Mouse (Mus musculus): Measurements from ENCODE around the gene Smarcal1. TPM values are rescaled to one million over a fixed set of nuclear protein-coding genes. Genes with fewer than 3 reads are reported as not detected.

Smarcal1 gene
- polyA plus RNA-seq, 1 experiment from 2014 or later, result 20.0 TPM

DNA sequence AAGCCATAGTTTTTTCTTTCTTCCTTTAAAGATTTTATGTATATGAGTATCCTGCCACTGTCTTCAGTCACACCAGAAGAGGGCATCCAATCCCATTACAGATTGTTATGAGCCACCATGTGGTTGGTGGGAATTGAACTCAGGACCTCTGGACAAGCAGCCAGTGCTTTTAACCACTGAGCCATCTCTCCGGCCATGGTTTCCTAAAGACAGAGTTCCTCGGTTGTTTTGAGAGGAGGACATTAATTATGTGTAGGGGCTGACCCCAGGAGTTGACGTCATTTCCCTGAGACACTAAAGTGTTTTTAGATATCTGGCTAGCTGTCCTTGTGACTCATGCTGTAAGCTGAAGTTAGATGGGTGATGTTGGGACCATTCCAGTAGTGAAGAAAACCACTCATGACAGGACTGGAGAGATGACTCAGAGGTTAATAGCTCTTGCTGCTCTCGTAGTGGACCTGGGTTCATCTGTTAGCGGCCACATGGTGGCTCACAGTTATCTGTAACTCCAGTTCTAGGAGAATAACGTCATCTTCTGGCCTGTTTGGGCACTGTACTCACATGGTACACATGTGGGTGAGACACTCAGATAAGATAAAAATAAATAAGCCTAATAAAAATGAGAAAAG, 18.6 kb upstream of the Smarcal1 start:
- 49% methylated on average over 6 of the region's 6 CpGs for whole genome bisulfite sequencing
- ATAC-seq (replicated peaks; ENCODE audit: extremely low read depth, insufficient read depth, low FRiP score), result no peak
- H3K9ac ChIP-seq (ENCODE audit: low read length), result no peak overlapping the region
- H3K27ac ChIP-seq (ENCODE audit: low read length), result no peak overlapping the region
- H3K4me2 ChIP-seq (ENCODE audit: low read depth, low read length), result no peak overlapping the region
- no peaks in the 10 kb centered on the region for H3K4me1 ChIP-seq (ENCODE audit: control insufficient read depth, insufficient read depth, low read length)
- H3K4me3 ChIP-seq (ENCODE audit: low read length), result no peak overlapping the region
- H3K9me3 ChIP-seq (replicated peaks; ENCODE audit: control insufficient read depth, low read length), result no peaks in the 10 kb centered on the region
- H3K27me3 ChIP-seq (ENCODE audit: control insufficient read depth, insufficient read depth, low read length), result no peaks in the 10 kb centered on the region
- H3K36me3 ChIP-seq (ENCODE audit: control insufficient read depth, insufficient read depth), result no peaks in the 10 kb centered on the region

DNA sequence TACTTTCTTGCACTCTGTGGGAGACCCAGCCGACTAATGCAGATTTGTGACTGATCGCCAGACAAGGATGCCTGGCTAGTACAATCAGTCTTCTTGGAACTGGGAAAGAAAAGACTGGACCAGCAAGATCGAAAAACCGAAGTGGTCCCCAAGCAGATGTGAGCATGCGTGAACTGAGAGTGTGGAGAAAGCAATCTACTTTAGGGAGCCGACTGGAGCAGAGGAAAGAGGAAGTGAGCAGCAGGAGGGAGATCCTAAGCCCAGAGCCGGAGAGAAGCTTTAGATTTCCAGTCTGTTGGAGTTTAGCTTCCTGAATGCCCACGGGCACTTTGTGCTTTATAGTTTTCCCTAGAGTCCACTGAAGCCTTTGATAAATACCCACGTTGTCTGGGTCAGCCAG, 16.0 kb upstream of the Smarcal1 start:
- H3K27ac ChIP-seq (ENCODE audit: low read length), result no peak overlapping the region
- no peaks in the 10 kb centered on the region for H3K27me3 ChIP-seq (ENCODE audit: control insufficient read depth, insufficient read depth, low read length)
- no peak for ATAC-seq (replicated peaks; ENCODE audit: extremely low read depth, insufficient read depth, low FRiP score)
- H3K4me1 ChIP-seq (ENCODE audit: control insufficient read depth, insufficient read depth, low read length), result no peaks in the 10 kb centered on the region
- H3K9me3 ChIP-seq (replicated peaks; ENCODE audit: control insufficient read depth, low read length), result no peaks in the 10 kb centered on the region
- no peak overlapping the region for H3K9ac ChIP-seq (ENCODE audit: low read length)
- WGBS, result 25% methylated on average over 9 of the region's 9 CpGs
- no peaks in the 10 kb centered on the region for H3K36me3 ChIP-seq (ENCODE audit: control insufficient read depth, insufficient read depth)
- H3K4me3 ChIP-seq (ENCODE audit: low read length), result no peak overlapping the region
- peak overlapping the region; percentile 3; the same call in 1 of the 2 replicates for H3K4me2 ChIP-seq (ENCODE audit: low read depth, low read length)

DNA sequence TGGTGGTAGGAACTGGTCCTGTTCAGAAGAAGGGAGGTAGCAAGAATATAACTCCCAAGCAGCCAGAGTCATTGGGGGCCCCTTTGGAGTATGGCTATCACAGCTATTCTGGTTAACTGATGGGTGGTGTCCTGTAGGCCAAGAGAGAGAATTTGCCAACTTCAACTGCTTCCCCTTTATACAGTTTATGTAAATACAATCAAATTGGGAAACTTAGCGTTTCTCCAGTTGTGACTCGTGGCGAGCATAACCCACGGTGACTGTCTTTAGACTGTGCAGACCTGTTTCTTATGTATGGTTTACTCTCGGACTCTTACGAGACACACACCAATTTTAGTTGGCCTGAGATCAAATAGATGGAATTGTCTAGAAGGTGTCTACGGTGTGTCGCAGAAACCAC, 14.3 kb upstream of the Smarcal1 start:
- Histone ChIP-seq H3K27me3 (ENCODE audit: control insufficient read depth, insufficient read depth, low read length) (no peaks in the 10 kb centered on the region), H3K9ac (ENCODE audit: low read length) (no peak overlapping the region), H3K27ac (ENCODE audit: low read length) (no peak overlapping the region), H3K4me3 (ENCODE audit: low read length) (no peak overlapping the region), H3K4me1 (ENCODE audit: control insufficient read depth, insufficient read depth, low read length) (no peaks in the 10 kb centered on the region), H3K36me3 (ENCODE audit: control insufficient read depth, insufficient read depth) (no peaks in the 10 kb centered on the region), H3K9me3 (replicated peaks; ENCODE audit: control insufficient read depth, low read length) (no peaks in the 10 kb centered on the region), H3K4me2 (ENCODE audit: low read depth, low read length) (no peak overlapping the region)
- WGBS, result 91% methylated on average over 8 of the region's 8 CpGs
- ATAC-seq (replicated peaks; ENCODE audit: extremely low read depth, insufficient read depth, low FRiP score), result no peak

DNA sequence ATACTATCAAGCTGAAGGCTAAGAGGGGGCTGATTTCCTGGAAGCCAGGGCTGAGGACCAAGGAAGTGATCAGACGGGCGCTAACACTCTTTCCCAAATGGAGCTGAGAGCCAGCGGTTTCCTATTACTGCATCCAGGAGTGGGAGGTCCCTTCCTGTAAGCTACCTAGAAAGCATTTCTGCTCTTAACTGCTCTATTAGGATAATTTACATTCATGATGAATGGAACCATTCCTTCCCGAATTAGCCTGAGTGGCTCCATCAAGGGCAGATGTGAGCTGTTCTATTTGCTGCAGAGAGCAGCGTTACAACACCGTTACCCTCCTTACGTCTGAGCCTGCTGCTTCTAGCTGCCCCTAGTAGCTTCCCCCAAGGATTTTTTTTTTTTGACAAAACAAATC, 9.0 kb upstream of the Smarcal1 start:
- Histone ChIP-seq H3K9me3 (replicated peaks; ENCODE audit: control insufficient read depth, low read length) (no peaks in the 10 kb centered on the region), H3K27me3 (ENCODE audit: control insufficient read depth, insufficient read depth, low read length) (peaks cover 5% of the 10 kb centered on the region; the same call in 1 of the 2 replicates), H3K4me2 (ENCODE audit: low read depth, low read length) (no peak overlapping the region), H3K27ac (ENCODE audit: low read length) (no peak overlapping the region), H3K36me3 (ENCODE audit: control insufficient read depth, insufficient read depth) (no peaks in the 10 kb centered on the region), H3K4me1 (ENCODE audit: control insufficient read depth, insufficient read depth, low read length) (no peaks in the 10 kb centered on the region), H3K9ac (ENCODE audit: low read length) (no peak overlapping the region), H3K4me3 (ENCODE audit: low read length) (no peak overlapping the region)
- no peak for ATAC-seq (replicated peaks; ENCODE audit: extremely low read depth, insufficient read depth, low FRiP score)
- 56% methylated on average over 7 of the region's 7 CpGs for WGBS

DNA sequence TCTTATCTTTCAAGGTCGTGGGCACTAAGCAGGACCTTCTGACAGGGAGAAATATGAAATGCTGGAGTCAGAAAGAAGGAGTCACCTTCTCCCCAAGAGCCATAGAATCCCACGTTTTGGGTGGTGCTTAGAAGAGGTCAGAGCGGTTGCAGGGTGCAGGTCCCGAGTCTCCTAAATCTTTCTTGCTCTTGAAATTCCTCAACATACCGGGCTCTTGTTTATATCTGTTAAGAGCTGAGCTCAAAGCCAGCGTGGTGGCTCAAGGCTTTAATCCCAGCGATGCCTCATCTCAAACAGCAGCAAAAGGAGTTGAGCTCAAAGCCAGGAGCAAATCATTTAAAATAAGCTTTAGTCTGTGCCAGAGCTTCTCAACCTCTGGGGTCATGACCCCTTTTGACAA, 8.4 kb upstream of the Smarcal1 start:
- H3K27me3 ChIP-seq (ENCODE audit: control insufficient read depth, insufficient read depth, low read length), result peaks cover 5% of the 10 kb centered on the region; the same call in 1 of the 2 replicates
- H3K9ac ChIP-seq (ENCODE audit: low read length), result no peak overlapping the region
- H3K4me1 ChIP-seq (ENCODE audit: control insufficient read depth, insufficient read depth, low read length), result no peaks in the 10 kb centered on the region
- H3K4me2 ChIP-seq (ENCODE audit: low read depth, low read length), result no peak overlapping the region
- no peaks in the 10 kb centered on the region for H3K36me3 ChIP-seq (ENCODE audit: control insufficient read depth, insufficient read depth)
- no peaks in the 10 kb centered on the region for H3K9me3 ChIP-seq (replicated peaks; ENCODE audit: control insufficient read depth, low read length)
- H3K27ac ChIP-seq (ENCODE audit: low read length), result no peak overlapping the region
- 34% methylated on average over 7 of the region's 7 CpGs for WGBS
- H3K4me3 ChIP-seq (ENCODE audit: low read length), result no peak overlapping the region
- no peak for ATAC-seq (replicated peaks; ENCODE audit: extremely low read depth, insufficient read depth, low FRiP score)

DNA sequence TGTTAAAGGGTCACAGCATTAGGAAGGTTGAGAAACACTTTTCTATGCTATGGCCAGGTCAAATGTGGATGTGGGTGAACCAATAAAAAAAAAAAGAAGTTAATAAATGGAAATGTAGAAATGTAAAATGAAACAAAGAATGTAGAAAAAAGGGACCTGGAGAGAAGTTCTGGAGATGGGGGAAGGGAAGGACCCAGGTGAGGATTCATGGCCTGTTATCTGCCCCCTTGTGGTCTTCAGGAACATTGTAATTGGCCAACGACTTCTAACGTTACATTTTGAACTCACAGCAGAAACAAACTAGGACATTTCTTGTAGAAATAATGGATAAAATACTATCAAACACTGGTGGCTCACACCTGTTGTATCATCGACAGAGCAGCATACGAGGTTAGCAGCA, 7.9 kb upstream of the Smarcal1 start:
- 37% methylated on average over 4 of the region's 4 CpGs for WGBS
- H3K9me3 ChIP-seq (replicated peaks; ENCODE audit: control insufficient read depth, low read length), result no peaks in the 10 kb centered on the region
- no peak for ATAC-seq (replicated peaks; ENCODE audit: extremely low read depth, insufficient read depth, low FRiP score)
- no peak overlapping the region for H3K27ac ChIP-seq (ENCODE audit: low read length)
- H3K27me3 ChIP-seq (ENCODE audit: control insufficient read depth, insufficient read depth, low read length), result peaks cover 5% of the 10 kb centered on the region; the same call in 1 of the 2 replicates
- H3K36me3 ChIP-seq (ENCODE audit: control insufficient read depth, insufficient read depth), result no peaks in the 10 kb centered on the region
- no peak overlapping the region for H3K4me3 ChIP-seq (ENCODE audit: low read length)
- H3K4me1 ChIP-seq (ENCODE audit: control insufficient read depth, insufficient read depth, low read length), result no peaks in the 10 kb centered on the region
- H3K9ac ChIP-seq (ENCODE audit: low read length), result no peak overlapping the region
- H3K4me2 ChIP-seq (ENCODE audit: low read depth, low read length), result no peak overlapping the region

DNA sequence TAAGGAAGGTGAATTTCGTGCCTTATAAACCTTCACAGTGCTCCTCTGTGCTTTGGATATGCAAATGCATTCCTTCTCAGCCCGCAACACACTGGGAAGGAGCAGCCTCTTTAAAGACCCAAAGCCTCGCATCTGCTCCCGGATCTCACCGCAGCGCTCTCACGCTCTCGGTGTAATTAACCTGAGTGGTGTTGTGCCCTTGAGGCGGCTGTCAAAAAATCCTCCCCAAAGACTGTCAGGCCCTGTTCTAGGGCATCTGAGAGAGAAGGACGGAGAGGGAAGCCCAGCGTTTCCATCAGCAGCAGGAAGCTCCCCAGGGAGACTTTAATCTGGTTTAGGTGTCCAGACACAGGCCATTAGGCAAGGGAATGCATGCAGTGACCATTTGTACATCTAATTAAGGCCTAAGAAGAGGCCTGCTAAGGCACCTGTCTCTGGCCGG, 5.5 kb upstream of the Smarcal1 start:
- Histone ChIP-seq H3K4me3 (ENCODE audit: low read length) (no peak overlapping the region), H3K9ac (ENCODE audit: low read length) (no peak overlapping the region), H3K4me2 (ENCODE audit: low read depth, low read length) (peak overlapping the region; percentile 30), H3K36me3 (ENCODE audit: control insufficient read depth, insufficient read depth) (no peaks in the 10 kb centered on the region), H3K9me3 (replicated peaks; ENCODE audit: control insufficient read depth, low read length) (no peaks in the 10 kb centered on the region), H3K4me1 (ENCODE audit: control insufficient read depth, insufficient read depth, low read length) (peaks cover 1% of the 10 kb centered on the region), H3K27me3 (ENCODE audit: control insufficient read depth, insufficient read depth, low read length) (peaks cover 5% of the 10 kb centered on the region; the same call in 1 of the 2 replicates), H3K27ac (ENCODE audit: low read length) (no peak overlapping the region)
- WGBS, result 15% methylated on average over 12 of the region's 12 CpGs
- no peak for ATAC-seq (replicated peaks; ENCODE audit: extremely low read depth, insufficient read depth, low FRiP score)

DNA sequence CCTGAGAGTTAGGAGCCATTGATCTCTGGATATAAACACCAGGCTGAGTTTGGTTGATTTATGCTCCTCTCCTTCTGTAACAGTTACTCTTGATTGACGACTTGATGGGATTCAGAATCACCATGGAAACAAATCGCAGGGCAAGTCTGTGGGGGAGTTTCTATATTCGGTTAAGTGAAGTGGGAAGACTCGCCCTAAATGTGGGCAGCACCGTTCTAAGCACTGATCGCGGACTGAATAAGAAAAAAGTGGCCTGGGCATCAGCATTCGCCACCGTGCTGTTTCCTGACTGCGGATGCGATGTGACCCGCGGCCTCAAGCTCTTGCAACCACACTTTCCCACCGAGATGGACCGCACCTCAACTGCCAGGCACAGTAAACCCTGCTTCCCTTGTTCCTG, 4.7 kb upstream of the Smarcal1 start:
- peaks cover 3% of the 10 kb centered on the region for H3K4me1 ChIP-seq (ENCODE audit: control insufficient read depth, insufficient read depth, low read length)
- H3K36me3 ChIP-seq (ENCODE audit: control insufficient read depth, insufficient read depth), result no peaks in the 10 kb centered on the region
- H3K4me3 ChIP-seq (ENCODE audit: low read length), result no peak overlapping the region
- no peak for ATAC-seq (replicated peaks; ENCODE audit: extremely low read depth, insufficient read depth, low FRiP score)
- WGBS, result 37% methylated on average over 15 of the region's 15 CpGs
- no peak overlapping the region for H3K9ac ChIP-seq (ENCODE audit: low read length)
- H3K4me2 ChIP-seq (ENCODE audit: low read depth, low read length), result no peak overlapping the region
- H3K27me3 ChIP-seq (ENCODE audit: control insufficient read depth, insufficient read depth, low read length), result peaks cover 5% of the 10 kb centered on the region; the same call in 1 of the 2 replicates
- no peaks in the 10 kb centered on the region for H3K9me3 ChIP-seq (replicated peaks; ENCODE audit: control insufficient read depth, low read length)
- no peak overlapping the region for H3K27ac ChIP-seq (ENCODE audit: low read length)

DNA sequence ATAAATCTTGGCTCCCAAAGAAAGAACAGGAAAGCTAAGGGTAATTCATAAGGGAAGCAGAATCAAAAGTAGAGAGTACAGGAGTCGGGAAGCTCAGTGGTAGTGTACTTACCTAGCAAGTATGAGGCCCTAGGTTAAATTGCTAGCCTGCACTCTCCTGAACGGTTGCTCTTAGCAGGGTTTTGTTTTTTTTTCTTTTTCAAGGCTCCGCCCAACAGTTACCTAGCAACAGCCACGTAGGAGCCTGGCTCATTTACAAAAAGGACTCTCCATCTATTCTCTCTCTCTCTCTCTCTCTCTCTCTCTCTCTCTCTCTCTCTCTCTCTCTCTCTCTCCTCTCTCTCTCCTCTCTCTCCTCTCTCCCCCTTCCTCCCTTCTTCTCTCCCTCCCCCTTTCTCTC, 4.2 kb upstream of the Smarcal1 start:
- Histone ChIP-seq H3K4me2 (ENCODE audit: low read depth, low read length) (no peak overlapping the region), H3K4me1 (ENCODE audit: control insufficient read depth, insufficient read depth, low read length) (peaks cover 5% of the 10 kb centered on the region), H3K4me3 (ENCODE audit: low read length) (no peak overlapping the region), H3K9ac (ENCODE audit: low read length) (no peak overlapping the region), H3K27ac (ENCODE audit: low read length) (no peak overlapping the region), H3K36me3 (ENCODE audit: control insufficient read depth, insufficient read depth) (no peaks in the 10 kb centered on the region), H3K27me3 (ENCODE audit: control insufficient read depth, insufficient read depth, low read length) (peaks cover 5% of the 10 kb centered on the region; the same call in 1 of the 2 replicates), H3K9me3 (replicated peaks; ENCODE audit: control insufficient read depth, low read length) (no peaks in the 10 kb centered on the region)
- WGBS, result 29% methylated on average over 4 of the region's 4 CpGs
- ATAC-seq (replicated peaks; ENCODE audit: extremely low read depth, insufficient read depth, low FRiP score), result no peak
